Mouse (Mus musculus) liver, embryonic 14.5 days (tissue): ENCODE results near the gene E130114P18Rik. TPM values are rescaled to one million over a fixed set of nuclear protein-coding genes. Genes with fewer than 3 reads are reported as not detected.

ENCODE experiments used
- ATAC-seq: fragments of 200-750 bp; cut with Nextera tagmentation; 2 replicates; pipeline ENCODE4 v1.8.0; 2017; ENCODE audit warnings: moderate number of reproducible peaks, mild to moderate bottlenecking, moderate library complexity; ENCODE audit not compliant: insufficient read depth
- DNase-seq, 3 experiments: peaks; one replicate each; pipeline ENCODE4 v3.0.0-alpha.2; 2012 to 2013; ENCODE audit warnings: low read depth in 3 of 3, low spot score in 3 of 3
- H3K27ac ChIP-seq: fragments of 300-500 bp; sonication (generic); 2 replicates; pipeline ENCODE4 v1.5.1; 2014; ENCODE audit warnings: moderate library complexity, mild to moderate bottlenecking, control low read depth, inconsistent platforms
- H3K27me3 ChIP-seq: fragments of 300-500 bp; sonication (generic); 2 replicates; pipeline ENCODE4 v1.6.1; 2014; ENCODE audit warnings: mild to moderate bottlenecking, low read length, moderate library complexity; ENCODE audit not compliant: control insufficient read depth, insufficient read depth
- H3K36me3 ChIP-seq: fragments of 300-500 bp; sonication (generic); replicated peaks from 2 replicates; pipeline ENCODE4 v1.6.1; 2014; ENCODE audit warnings: low read depth; ENCODE audit not compliant: control insufficient read depth, insufficient read depth
- H3K4me1 ChIP-seq, 2 experiments: fragments of 200-500 bp in 1 of 2; fragments of 300-500 bp in 1 of 2; sonication (generic) in 1 of 2; replicated peaks; 2 replicates each; pipeline ENCODE4 v1.6.1; 2012 to 2014; ENCODE audit warnings: antibody characterized with exemption in 1 of 2, inconsistent platforms in 1 of 2, low read length in 1 of 2; ENCODE audit not compliant: control insufficient read depth in 2 of 2, insufficient read depth in 2 of 2
- H3K4me2 ChIP-seq: fragments of 300-500 bp; sonication (generic); 2 replicates; pipeline ENCODE4 v1.6.1; 2014; ENCODE audit warnings: low read depth, mild to moderate bottlenecking, control low read depth, moderate library complexity
- H3K4me3 ChIP-seq, 2 experiments: fragments of 200-500 bp in 1 of 2; fragments of 300-500 bp in 1 of 2; sonication (generic) in 1 of 2; 2 replicates each; pipeline ENCODE4 v1.5.1; 2012 to 2014; ENCODE audit warnings: low read depth in 2 of 2, low read length in 2 of 2, mild to moderate bottlenecking in 2 of 2, control low read depth in 1 of 2, inconsistent platforms in 1 of 2, moderate library complexity in 1 of 2; ENCODE audit not compliant: insufficient read depth in 1 of 2
- H3K9ac ChIP-seq: fragments of 300-500 bp; sonication (generic); replicated peaks from 2 replicates; pipeline ENCODE4 v1.6.1; 2014; ENCODE audit warnings: mild to moderate bottlenecking, control low read depth, moderate library complexity
- H3K9me3 ChIP-seq: fragments of 300-500 bp; sonication (generic); 2 replicates; pipeline ENCODE4 v1.6.1; 2016; ENCODE audit warnings: low read length, mixed read lengths; ENCODE audit not compliant: control insufficient read depth
- CTCF ChIP-seq: IDR thresholded peaks from 2 replicates; pipeline ENCODE4 v1.5.1; 2016; ENCODE audit warnings: antibody characterized with exemption, low read depth, control low read depth
- EP300 ChIP-seq: IDR thresholded peaks from 2 replicates; pipeline ENCODE4 v1.6.1; 2016; ENCODE audit warnings: antibody characterized with exemption, low read depth
- WGBS: fragments of 180-500 bp; shearing (Covaris S2); extraction: QIAGEN DNeasy Blood & Tissue Kit; methylation state at CpG from one replicate; pipeline ENCODE4 v1.1.7; 2014; ENCODE audit not compliant: insufficient replicate concordance; 5-methylcytosine and 5-hydroxymethylcytosine counted together
- polyA plus RNA-seq, 2 experiments: library from polyadenylated mRNA; depleted of rRNA in 1 of 2; stranded (reverse) in 1 of 2; unstranded in 1 of 2; fragments of >200 nt; fragmentation: Nextera tagmentation in 1 of 2; extraction: Ambion mirVana in 1 of 2; gene quantifications; 2 replicates each; pipeline versions ENCODE4 v1.2.1 to v1.2.3; 2012 to 2014

Gene E130114P18Rik
- polyA plus RNA-seq, 2 experiments, result not detected

DNA sequence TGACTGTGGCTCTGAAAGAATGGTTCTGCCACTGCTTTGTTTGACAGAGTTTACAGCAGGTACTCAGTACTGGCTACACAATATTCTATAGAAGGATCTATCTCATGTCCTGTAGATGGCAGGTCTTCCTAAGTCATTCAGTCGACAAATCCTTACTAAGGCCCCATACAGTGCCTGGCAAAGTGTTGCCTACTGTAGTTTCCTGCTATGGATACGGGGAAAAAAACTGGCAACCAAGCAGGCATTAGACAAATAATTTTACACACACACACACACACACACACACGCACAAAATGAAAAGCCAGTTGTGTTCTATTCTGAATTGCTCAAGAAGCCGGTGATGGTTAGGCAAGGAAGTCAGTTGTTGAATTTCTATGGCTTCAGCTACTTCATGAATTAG, 130.6 kb downstream of the E130114P18Rik start:
- Histone ChIP-seq H3K4me2 (no peak overlapping the region), H3K9me3 (no peaks in the 10 kb centered on the region), H3K36me3 (no peaks in the 10 kb centered on the region), H3K4me1 (no peaks in the 10 kb centered on the region), H3K4me3 (no peak overlapping the region), H3K27me3 (no peaks in the 10 kb centered on the region), H3K9ac (no peak overlapping the region), H3K27ac (no peak overlapping the region)
- ATAC-seq (no peak), DNase-seq (no peak)
- 65% methylated on average over 4 of the region's 4 CpGs for WGBS
- no peak for TF ChIP-seq CTCF
- TF ChIP-seq EP300, result no peak

DNA sequence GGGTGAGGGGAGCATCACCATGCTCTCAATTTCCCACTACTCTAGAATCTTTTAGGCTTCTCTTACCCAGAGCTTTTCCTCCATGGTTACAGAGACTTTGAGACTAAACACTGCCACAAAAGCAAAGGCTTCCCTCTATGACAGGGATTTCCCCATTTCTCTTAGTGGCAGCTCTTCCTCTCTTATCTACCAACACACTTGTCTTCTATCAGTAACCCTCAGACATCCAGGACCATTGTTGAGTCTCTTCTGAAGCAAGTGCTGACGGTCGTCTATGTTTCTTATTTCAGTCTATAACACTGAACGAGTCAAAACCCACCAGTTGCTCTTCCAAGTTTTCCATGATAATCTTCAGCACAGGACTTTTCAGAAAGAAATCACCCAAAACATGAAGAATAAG, 137.5 kb downstream of the E130114P18Rik start:
- peak in 1 of 3 experiments; percentile 19 for DNase-seq
- H3K4me1 ChIP-seq, result peaks cover 0 to 5% of the 10 kb centered on the region in 2 experiments; a peak in 2 of 4 replicates
- no peak overlapping the region for H3K27ac ChIP-seq
- no peaks in the 10 kb centered on the region for H3K36me3 ChIP-seq
- TF ChIP-seq CTCF, result no peak
- 0 out of 2 replicates have a peak, but pooled peaks have one; percentile 39 for TF ChIP-seq EP300
- H3K4me2 ChIP-seq, result no peak overlapping the region
- H3K4me3 ChIP-seq, result no peak overlapping the region
- no peaks in the 10 kb centered on the region for H3K27me3 ChIP-seq
- no peaks in the 10 kb centered on the region for H3K9me3 ChIP-seq
- 10% methylated on average over 3 of the region's 3 CpGs for WGBS
- no peak for ATAC-seq
- H3K9ac ChIP-seq, result no peak overlapping the region

DNA sequence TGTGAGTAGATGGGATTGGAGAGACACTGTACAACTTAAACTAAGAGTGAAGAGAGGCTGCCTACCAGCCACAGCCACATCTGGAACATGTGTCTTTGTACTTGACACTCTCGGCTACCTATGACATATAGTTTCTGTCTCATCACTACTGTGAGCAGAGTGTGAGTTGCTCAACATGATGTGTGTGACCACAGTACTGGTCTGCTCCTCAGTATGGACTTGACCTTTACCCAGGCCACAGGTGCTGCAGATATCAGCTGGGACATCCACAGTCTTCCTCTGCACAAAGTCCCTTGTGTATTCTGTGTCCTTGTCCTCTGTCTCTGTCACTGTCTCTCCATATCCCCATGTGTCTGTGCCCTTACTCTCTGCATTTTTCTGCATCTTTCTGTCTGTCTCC, 141.3 kb downstream of the E130114P18Rik start:
- no peak overlapping the region for H3K4me2 ChIP-seq
- peaks cover 0 to 5% of the 10 kb centered on the region in 2 experiments; a peak in 2 of 4 replicates for H3K4me1 ChIP-seq
- 61% methylated on average over 1 of the region's 1 CpGs for WGBS
- ATAC-seq (no peak), DNase-seq (no peak)
- H3K9me3 ChIP-seq, result no peaks in the 10 kb centered on the region
- no peaks in the 10 kb centered on the region for H3K36me3 ChIP-seq
- no peak overlapping the region for H3K27ac ChIP-seq
- TF ChIP-seq CTCF (no peak), EP300 (no peak)
- H3K9ac ChIP-seq, result no peak overlapping the region
- no peak overlapping the region for H3K4me3 ChIP-seq
- no peaks in the 10 kb centered on the region for H3K27me3 ChIP-seq

DNA sequence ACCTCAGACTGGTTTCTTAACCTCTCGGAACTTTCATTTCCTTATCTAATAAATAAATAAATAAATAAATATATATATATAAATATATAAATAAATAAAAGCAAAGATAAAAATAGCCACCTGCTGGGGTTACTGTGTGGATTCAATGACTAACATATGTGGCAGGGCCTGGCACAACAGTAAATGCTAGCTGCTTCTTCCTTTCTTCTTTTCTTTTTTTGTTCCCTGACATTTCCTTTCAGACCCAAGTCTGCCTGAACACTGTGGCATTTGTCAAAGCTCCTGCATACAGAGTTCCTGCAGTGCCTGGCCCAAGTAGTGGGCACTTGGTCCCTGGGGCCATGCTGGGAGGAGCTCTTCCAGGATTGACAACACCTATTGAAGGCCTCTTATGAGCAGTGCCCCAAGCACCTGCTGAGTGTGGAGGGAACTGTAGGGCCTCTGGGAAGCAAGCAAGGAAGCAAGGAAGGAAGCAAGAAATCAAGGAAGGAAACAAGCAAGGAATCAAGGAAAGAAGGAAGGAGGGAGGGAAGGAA, 142.1 kb downstream of the E130114P18Rik start:
- Histone ChIP-seq H3K36me3 (no peaks in the 10 kb centered on the region), H3K4me3 (no peak overlapping the region), H3K4me2 (no peak overlapping the region), H3K4me1 (peaks cover 0 to 5% of the 10 kb centered on the region in 2 experiments; a peak in 2 of 4 replicates), H3K9me3 (no peaks in the 10 kb centered on the region), H3K27ac (no peak overlapping the region), H3K9ac (no peak overlapping the region), H3K27me3 (no peaks in the 10 kb centered on the region)
- 61% methylated on average over 1 of the region's 1 CpGs for WGBS
- ATAC-seq (no peak), DNase-seq (no peak)
- no peak for TF ChIP-seq EP300
- TF ChIP-seq CTCF, result no peak

DNA sequence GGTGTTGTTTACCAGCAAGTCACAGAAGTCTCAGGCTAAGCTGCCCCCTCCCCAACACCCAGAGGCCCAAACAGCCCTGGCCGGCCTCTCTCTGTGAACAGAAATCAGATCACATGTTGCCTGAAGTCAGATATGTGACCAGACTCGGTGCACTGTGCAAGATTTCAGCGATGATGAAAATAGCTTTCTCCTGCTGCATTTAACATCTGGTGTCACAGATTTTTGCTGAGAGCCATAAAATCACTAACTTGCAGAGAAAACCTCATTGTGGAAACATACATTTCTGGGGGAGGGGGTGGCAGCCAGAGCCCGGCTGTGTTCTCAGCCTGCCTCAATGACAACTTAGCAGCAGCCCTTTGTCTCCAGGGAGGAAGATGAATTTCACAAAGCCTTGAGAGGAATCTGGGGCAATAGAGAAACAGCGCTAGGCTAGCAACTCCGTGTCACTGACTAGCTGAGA, 142.6 kb downstream of the E130114P18Rik start:
- no peak for TF ChIP-seq EP300
- TF ChIP-seq CTCF, result no peak

More for the DNA sequence above, 142.6 kb downstream of the E130114P18Rik start:
- no peaks in the 10 kb centered on the region for H3K36me3 ChIP-seq
- 50% methylated on average over 6 of the region's 6 CpGs for WGBS
- no peak overlapping the region for H3K9ac ChIP-seq
- no peaks in the 10 kb centered on the region for H3K27me3 ChIP-seq
- H3K4me1 ChIP-seq, result peaks cover 0 to 2% of the 10 kb centered on the region in 2 experiments; a peak in 1 of 4 replicates
- ATAC-seq (no peak), DNase-seq (no peak)
- no peak overlapping the region for H3K4me3 ChIP-seq
- H3K9me3 ChIP-seq, result no peaks in the 10 kb centered on the region
- H3K4me2 ChIP-seq, result no peak overlapping the region
- H3K27ac ChIP-seq, result no peak overlapping the region
